ENCODE assay signal across 12 mouse cellular contexts in genomic region chr16:91441811-91442240, GRCm38 (mm10). TPM values are rescaled to one million over a fixed set of nuclear protein-coding genes. Genes with fewer than 3 reads are reported as not detected.
DNase-seq lines count a peak whose midpoint lies in the region; ATAC-seq and TF ChIP-seq lines count a peak whose summit lies in the region.
"Had no signal": no experiment of that assay in that cellular context is flagged by ENCODE, and none has a peak within 500 bp of the region (broad histone marks: within the 10 kb centered on the region; RNA-seq: fewer than 3 reads in every experiment).

No protein-coding gene starts in this region.

- no peak for TF ChIP-seq CTCF in hindbrain, postnatal 0 days (IDR thresholded peaks at IDR 0.05; ENCODE audit: low read depth)

- H3K36me3 ChIP-seq in heart, embryonic 16.5 days (ENCODE audit: control insufficient read depth, insufficient read depth): no peaks in the 10 kb centered on the region
- H3K36me3 ChIP-seq in hindbrain, postnatal 0 days (ENCODE audit: insufficient read depth, low read length): no peaks in the 10 kb centered on the region
- H3K36me3 ChIP-seq: forebrain, embryonic 15.5 days; midbrain, embryonic 10.5 days had no signal

- H3K9me3 ChIP-seq in heart, embryonic 16.5 days (replicated peaks; ENCODE audit: control insufficient read depth, low read length): no peaks in the 10 kb centered on the region
- no peaks in the 10 kb centered on the region for H3K9me3 ChIP-seq in hindbrain, postnatal 0 days (ENCODE audit: low read length)
- H3K9me3 ChIP-seq: forebrain, embryonic 15.5 days; midbrain, embryonic 10.5 days had no signal

- H3K27ac ChIP-seq in heart, embryonic 16.5 days (ENCODE audit: low read length): no peak overlapping the region
- no peak overlapping the region for H3K27ac ChIP-seq in hindbrain, postnatal 0 days
- H3K27ac ChIP-seq: forebrain, embryonic 15.5 days had no signal

- no peak for DNase-seq in heart, adult 9 months (ENCODE audit: low spot score in 2 of 2)
- peak; percentile 52 for DNase-seq in T-cell, adult 2 months (ENCODE audit: low spot score)
- peak; percentile 40 for DNase-seq in induced T-regulatory cell, adult 2 months (ENCODE audit: low read depth)
- no peak for DNase-seq in urinary bladder, postnatal 10 days (ENCODE audit: low spot score)
- no peak for DNase-seq in B cell, adult 2 months
- DNase-seq in hindbrain, postnatal 0 days (ENCODE audit: low spot score): no peak

- H3K4me2 ChIP-seq in heart, embryonic 16.5 days (ENCODE audit: low read depth, low read length): no peak overlapping the region
- H3K4me2 ChIP-seq in hindbrain, postnatal 0 days (ENCODE audit: low read depth, low read length): no peak overlapping the region
- H3K4me2 ChIP-seq: forebrain, embryonic 15.5 days had no signal

- ATAC-seq in heart, embryonic 16.5 days (replicated peaks; ENCODE audit: extremely low read depth, insufficient read depth, low FRiP score): 0 out of 2 replicates have a peak, but pooled peaks have one; percentile 23
- ATAC-seq in megakaryocyte-erythroid progenitor cell, adult 5-6 weeks (replicated peaks; ENCODE audit: low FRiP score, low TSS enrichment, poor library complexity, severe bottlenecking): peak; percentile 94
- ATAC-seq in hindbrain, postnatal 0 days: no peak
- ATAC-seq: forebrain, embryonic 15.5 days had no signal

- H3K4me1 ChIP-seq in heart, embryonic 16.5 days (ENCODE audit: control insufficient read depth, insufficient read depth, low read length): peaks cover 9% of the 10 kb centered on the region
- no peaks in the 10 kb centered on the region for H3K4me1 ChIP-seq in hindbrain, postnatal 0 days (ENCODE audit: insufficient read depth, low read length)
- H3K4me1 ChIP-seq: forebrain, embryonic 15.5 days; midbrain, embryonic 10.5 days had no signal

- 54% methylated on average over 7 of the region's 7 CpGs for WGBS in heart, embryonic 16.5 days
- 79% methylated on average over 7 of the region's 7 CpGs for WGBS in hindbrain, postnatal 0 days

- H3K9ac ChIP-seq in heart, embryonic 16.5 days (ENCODE audit: low read length): no peak overlapping the region; the same call in 1 of the 2 replicates
- no peak overlapping the region for H3K9ac ChIP-seq in hindbrain, postnatal 0 days (replicated peaks; ENCODE audit: low read length)
- H3K9ac ChIP-seq: forebrain, embryonic 15.5 days had no signal

- no peak overlapping the region for H3K4me3 ChIP-seq in heart, embryonic 16.5 days (ENCODE audit: low read length)
- H3K4me3 ChIP-seq in hindbrain, postnatal 0 days (ENCODE audit: low read length): no peak overlapping the region
- H3K4me3 ChIP-seq: forebrain, embryonic 15.5 days; midbrain, embryonic 10.5 days had no signal

- H3K27me3 ChIP-seq in heart, embryonic 16.5 days (ENCODE audit: control insufficient read depth, insufficient read depth, low read length): no peaks in the 10 kb centered on the region
- no peaks in the 10 kb centered on the region for H3K27me3 ChIP-seq in hindbrain, postnatal 0 days (ENCODE audit: insufficient read depth, low read length)
- H3K27me3 ChIP-seq: forebrain, embryonic 15.5 days had no signal

RNA-seq across cellular contexts. Expression of gene Il10rb, which starts 35.9 kb away (rescaled TPM):
- 71.3 and 75.1 TPM in 2 replicates for polyA plus RNA-seq in heart, embryonic 16.5 days (2015; fragmentation: Nextera tagmentation; extraction: Ambion mirVana)
- 17.3 and 20.6 TPM in 2 replicates for total RNA-seq in megakaryocyte-erythroid progenitor cell, adult 5-6 weeks (2014; fragmentation: Nextera tagmentation)
- 23.1 and 29.0 TPM in 2 replicates for total RNA-seq in megakaryocyte-erythroid progenitor cell, adult 5-6 weeks (2017)
- 4.2 and 7.1 TPM in 2 replicates for total RNA-seq in hindbrain, postnatal 0 days (2014; rRNA removed)
- polyA plus RNA-seq in hindbrain, postnatal 0 days (2015; fragmentation: Nextera tagmentation; extraction: Ambion mirVana): 14.6 and 14.8 TPM in 2 replicates

RNA-seq across cellular contexts. Expression of gene Ifnar1, which starts 43.2 kb away (rescaled TPM):
- 40.9 and 41.1 TPM in 2 replicates for polyA plus RNA-seq in heart, embryonic 16.5 days (2015; fragmentation: Nextera tagmentation; extraction: Ambion mirVana)
- total RNA-seq in megakaryocyte-erythroid progenitor cell, adult 5-6 weeks (2014; fragmentation: Nextera tagmentation): 16.3 and 19.6 TPM in 2 replicates
- total RNA-seq in megakaryocyte-erythroid progenitor cell, adult 5-6 weeks (2017): 22.2 and 22.7 TPM in 2 replicates
- 53.1 and 60.5 TPM in 2 replicates for total RNA-seq in hindbrain, postnatal 0 days (2014; rRNA removed)
- polyA plus RNA-seq in hindbrain, postnatal 0 days (2015; fragmentation: Nextera tagmentation; extraction: Ambion mirVana): 33.6 and 34.1 TPM in 2 replicates

RNA-seq across cellular contexts. Expression of gene Gm21970, which starts 50.3 kb away (rescaled TPM):
- polyA plus RNA-seq in heart, embryonic 16.5 days (2015; fragmentation: Nextera tagmentation; extraction: Ambion mirVana): not detected in 2 replicates
- total RNA-seq in megakaryocyte-erythroid progenitor cell, adult 5-6 weeks (2014; fragmentation: Nextera tagmentation): 7.6 TPM in 1 of 2 replicates, not detected in the other
- not detected in 2 replicates for total RNA-seq in megakaryocyte-erythroid progenitor cell, adult 5-6 weeks (2017)
- total RNA-seq in hindbrain, postnatal 0 days (2014; rRNA removed): not detected in 2 replicates
- not detected in 2 replicates for polyA plus RNA-seq in hindbrain, postnatal 0 days (2015; fragmentation: Nextera tagmentation; extraction: Ambion mirVana)
- total RNA-seq: adrenal gland, postnatal 10 days; left cerebral cortex, adult 18-20 months had no signal
- polyA plus RNA-seq: forebrain, embryonic 15.5 days; midbrain, embryonic 10.5 days had no signal

Comparison
In these comparisons a context has a peak if more than half of its experiments do, and no peak if none do; other contexts are left out.
1. DNase-seq: peak in T-cell, adult 2 months (single experiment) and induced T-regulatory cell, adult 2 months (single experiment); none in heart, adult 9 months (0 of 2), urinary bladder, postnatal 10 days (single experiment), B cell, adult 2 months (0 of 2) and hindbrain, postnatal 0 days (single experiment).